Mouse (Mus musculus) frontal cortex, adult (tissue): ENCODE measurements around the gene Ifnl3.

Experiments used
- ATAC-seq: cut with Nextera tagmentation; 2 replicates; pipeline ENCODE4 v1.9.2; 2017; ENCODE audit warnings: mild to moderate bottlenecking, moderate library complexity, mixed read lengths; ENCODE audit not compliant: low TSS enrichment

Ifnl3 gene

DNA sequence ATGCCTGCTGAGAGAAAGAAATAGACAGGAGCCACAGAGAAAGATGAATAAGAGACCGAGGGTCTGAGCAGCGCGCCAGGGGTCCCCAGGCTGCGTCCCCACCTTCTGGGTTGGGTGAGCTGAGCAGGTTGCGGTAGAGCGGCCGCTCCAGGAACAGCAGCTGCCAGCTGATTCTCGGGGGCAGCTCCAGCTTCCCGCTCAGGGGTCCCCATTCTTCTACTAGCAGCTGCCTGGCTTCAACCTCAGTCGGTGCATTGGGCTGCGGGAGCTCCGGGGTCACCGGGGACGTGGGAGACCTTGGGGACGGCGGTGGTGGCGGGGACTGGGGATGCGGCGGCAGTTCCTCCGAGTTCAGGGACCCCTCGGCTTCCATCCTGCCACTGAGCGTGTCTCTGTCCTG is 24.0 kb downstream of the Ifnl3 start:
- no peak for ATAC-seq

DNA sequence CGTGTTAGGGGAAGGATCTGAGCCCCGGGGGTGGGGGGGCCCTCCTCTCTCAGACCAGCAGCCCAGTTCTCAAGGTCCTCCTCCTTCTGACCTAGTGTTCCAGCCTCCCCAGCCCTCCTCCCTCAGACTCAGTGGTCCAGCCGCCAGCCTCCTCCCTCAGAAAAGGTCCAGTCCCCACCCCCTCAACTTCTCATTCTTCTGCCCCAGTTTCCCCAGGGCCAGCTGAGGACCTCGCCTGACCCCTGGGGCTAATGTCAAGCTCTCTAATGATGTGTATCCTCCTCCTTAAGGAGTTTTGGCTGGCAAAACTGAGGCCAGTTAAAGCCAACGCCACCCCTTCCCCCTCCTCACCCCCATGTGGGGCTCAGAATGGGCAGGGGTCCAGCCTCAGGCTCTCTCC is 24.5 kb downstream of the Ifnl3 start, which contains the start of gene Nccrp1:
Nccrp1 (minus strand) TSS at position 101 of the 400 bp plus-strand sequence.
- ATAC-seq: no peak

DNA sequence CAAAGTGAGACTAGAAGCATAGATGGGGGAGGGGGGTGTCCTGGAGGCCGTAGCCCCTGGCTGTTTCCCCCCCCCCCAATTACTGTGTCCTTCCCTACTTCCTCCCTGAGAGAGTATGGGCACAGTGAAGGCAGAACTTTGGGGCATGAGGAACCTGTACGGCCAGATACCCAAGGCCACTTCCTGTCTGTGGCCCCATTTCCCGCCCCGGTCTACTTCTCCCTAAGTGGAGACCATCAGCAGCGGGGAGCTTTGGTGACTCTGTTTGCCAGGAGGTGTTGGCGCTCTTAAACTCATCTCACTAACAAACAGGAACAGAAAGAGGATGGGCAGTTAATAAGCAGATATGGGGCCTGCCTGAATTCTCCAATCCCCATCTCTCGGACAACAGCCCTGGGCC is 25.0 kb downstream of the Ifnl3 start:
- ATAC-seq: no peak

DNA sequence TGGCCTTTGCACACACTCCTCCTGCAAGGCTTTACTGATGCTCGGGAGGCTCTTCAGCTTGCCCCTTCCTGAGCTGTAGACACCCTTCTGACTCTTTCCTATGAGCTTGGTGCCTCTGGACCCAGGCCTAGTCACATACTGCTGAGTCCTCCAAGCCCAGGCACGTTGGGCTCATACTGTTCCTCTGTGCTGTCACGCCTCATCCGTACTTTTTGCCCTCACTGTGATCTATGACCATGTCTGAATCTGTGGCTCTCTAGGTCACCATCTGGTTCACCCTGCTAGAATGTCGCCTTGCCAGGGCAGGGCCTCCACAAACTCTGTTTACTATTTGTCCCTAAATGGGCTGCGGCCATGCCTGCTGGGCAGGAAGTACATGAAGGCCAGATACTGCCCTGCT is 30.4 kb downstream of the Ifnl3 start:
- no peak for ATAC-seq

DNA sequence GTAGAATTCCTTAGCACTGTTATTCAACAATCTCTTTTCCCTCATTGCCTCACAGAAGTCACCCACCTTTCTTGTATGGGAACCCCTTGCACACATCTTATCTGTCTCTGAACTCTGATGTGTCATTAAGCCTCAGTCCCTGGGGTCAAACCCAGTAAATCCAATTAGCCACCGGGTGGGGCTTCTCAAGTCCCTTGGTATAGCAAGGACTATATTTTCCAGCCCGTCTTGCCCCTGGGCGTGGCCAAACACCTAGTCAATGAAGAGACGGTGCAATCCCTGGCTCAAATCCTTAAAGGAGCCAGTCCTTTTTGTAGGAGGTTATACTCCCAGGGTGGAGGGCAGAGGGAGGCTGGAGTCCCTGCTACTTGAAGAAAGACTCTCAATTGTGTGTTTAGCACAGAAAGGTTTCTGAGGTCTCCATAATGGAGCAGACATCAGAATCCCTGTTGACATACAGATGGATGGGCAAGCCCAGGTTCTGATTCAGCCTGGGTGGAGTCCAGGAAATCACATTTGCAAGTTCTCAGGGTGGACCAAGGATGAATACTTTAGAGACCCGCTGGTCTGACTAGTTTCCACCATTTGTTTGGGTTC is 33.4 kb downstream of the Ifnl3 start:
- no peak for ATAC-seq

DNA sequence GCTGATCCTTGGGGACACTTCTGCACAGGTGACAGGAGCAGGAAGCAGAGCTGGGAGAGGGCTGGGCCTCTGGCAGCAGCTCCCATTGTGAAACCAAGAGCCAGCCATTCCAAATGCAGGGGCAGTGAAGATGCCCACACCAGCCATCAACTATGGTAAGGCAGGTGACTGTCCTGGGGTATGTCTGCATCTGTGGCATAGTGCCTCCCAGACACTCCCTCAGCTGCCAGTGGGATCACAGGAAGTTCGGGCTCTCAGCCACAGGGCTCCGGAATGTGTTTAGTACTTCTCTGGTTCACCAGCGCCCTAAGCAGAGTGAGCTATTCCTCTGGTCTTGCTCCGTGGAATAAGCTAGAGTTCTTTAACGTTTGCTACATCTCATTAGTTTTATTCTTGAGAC is 34.4 kb downstream of the Ifnl3 start:
- no peak for ATAC-seq

DNA sequence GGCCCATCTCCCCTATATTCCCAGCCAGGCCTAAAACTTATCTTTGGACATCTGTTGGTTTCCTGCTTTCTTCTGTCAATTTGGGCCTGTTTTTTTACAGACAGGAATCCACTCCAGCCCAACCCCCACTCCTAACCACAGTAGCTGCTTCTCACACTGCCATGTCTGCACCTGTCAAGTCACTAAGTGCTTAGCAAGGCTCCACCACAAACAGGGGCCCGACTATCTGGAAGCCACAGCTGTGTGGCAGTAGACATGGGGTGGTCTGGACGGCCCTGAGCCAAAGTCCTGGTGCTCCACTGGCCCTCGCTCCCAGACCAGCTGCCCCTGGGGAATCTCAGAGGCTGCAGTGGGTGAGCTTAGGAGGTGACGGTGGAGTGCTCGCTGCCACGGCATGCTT is 35.1 kb downstream of the Ifnl3 start:
- ATAC-seq: no peak

DNA sequence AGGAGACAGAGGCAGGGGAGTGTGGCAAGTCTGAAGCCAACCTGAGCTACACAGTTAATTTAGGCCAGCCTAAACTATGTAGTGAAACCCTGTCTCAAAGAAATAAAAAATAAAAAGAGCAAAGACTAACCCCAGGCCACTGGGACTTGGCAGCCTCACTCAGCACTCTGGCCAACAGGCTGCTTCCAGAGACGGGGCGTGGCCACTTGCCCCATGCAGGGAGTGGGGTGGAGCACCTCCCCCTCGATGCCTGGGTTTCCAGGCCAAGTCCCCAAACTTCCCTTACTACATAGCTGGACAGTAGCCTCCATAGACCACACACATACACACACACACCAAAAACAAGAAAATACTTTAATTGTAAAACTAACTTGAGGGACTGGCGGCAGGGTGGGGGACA is 35.9 kb downstream of the Ifnl3 start:
- no peak for ATAC-seq

DNA sequence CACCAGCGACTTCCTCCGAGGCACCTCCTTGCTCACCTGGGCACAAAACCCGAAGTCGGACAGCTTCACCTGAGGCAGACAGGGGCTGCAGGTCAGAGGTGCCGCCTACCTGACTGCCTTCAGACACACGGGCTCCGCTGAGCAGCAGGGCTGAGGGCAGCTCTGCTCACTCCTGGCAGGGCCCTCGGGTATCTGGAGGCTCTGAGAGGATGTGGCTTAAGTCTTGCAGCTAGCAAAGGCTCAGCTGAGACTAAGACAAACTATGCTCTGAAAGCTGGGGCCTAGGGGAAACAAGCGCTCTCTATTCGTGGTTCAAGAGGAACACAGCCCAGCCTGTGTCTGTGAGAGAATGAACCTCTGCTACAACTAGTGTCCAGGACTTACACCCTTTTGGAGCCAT is 38.2 kb downstream of the Ifnl3 start:
- ATAC-seq: no peak

DNA sequence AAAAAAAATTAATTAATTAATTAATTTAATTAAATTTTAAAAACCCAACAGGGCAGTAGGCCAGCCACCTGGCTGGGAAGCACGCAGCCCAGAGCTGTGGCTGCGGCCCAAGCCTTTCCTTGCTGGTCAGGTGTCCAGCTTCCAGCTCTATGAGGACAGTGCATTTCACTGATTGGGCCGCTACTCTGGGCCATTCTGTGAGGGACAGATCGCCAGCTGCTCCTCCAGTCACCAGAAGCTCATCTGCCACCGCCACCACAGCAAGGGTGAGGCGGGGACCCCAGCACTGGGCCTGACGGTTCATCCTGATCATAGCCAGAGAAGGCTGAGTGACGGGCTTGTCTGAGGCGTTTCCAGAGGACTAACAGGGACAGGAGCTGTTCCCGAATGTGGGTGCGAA is 39.3 kb downstream of the Ifnl3 start:
- ATAC-seq: no peak

DNA sequence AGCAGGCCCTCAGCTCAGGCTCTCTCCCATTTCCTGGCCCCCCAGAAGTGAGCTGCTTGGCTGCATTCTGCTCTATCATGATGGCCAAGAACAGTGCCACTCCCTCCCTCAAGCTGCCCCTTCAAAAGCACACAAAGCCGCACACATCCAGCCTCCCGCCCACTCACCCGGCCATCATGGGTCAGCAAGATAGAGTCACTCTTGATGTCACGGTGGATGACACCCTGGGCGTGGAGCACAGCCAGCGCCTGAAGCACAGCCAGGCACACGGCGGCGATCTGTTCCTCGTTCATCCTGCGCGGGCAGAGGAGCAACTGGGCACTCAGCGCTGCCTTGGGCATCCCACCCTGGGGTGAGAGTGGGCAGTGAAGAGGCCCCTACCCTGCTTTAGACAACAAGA is 39.7 kb downstream of the Ifnl3 start:
- no peak for ATAC-seq

DNA sequence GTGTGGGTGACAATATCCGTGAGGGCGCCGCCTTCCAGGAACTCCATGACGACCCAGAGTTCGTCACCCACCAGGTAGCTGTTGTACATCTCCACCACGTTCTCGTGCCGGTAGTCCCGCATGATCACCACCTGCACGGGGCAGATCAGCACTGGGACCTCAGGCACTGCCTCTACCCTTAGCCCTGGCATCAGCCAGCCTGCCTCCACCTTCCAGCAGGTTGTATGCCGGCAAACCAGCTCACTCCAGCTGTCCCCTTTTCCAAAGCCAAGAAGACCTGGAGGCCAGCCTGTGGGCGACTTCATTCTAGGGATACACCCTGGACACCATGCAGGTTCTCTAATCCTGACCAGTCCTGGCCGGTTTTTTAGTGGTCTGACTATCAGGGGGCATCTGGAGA is 40.3 kb downstream of the Ifnl3 start:
- no peak for ATAC-seq

DNA sequence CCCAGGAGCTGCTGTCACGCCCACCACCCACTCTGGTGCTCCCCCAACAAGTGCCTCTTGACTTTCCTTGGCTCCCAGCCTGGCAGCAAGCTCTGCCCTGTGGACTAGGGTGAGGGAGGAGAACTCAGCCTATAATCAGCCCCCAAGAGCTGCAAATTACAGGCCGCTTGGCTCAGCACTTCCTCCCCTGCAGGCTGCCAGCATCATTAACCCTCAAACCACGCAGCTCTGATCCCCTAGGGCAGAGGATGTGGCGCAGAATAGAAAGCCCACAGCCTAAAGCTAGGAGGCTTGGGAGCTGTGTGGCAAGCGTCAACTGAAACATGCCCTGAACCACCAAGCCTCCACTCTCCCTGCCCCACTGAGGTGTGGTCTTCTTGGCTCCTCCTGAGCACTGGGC is 42.8 kb downstream of the Ifnl3 start:
- no peak for ATAC-seq

DNA sequence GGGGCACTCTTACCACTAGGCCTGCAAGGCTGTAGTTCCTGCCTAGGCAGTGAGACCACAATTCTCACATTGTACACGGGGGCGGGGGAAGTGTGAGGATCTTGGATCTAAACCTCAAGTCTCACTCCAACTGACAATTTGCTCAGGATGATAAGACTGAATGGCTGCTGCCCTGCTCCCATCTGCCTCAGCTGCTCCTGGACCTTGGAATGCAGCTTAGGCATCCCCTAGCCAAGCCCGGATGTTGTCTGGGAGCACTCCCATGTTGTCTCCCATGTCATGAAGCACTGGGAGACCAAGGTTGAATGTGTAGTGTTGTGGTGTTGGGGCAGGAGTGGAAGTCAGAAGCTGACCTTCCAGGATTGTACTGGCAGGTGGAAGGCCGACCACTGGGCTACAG is 44.9 kb downstream of the Ifnl3 start:
- no peak for ATAC-seq

DNA sequence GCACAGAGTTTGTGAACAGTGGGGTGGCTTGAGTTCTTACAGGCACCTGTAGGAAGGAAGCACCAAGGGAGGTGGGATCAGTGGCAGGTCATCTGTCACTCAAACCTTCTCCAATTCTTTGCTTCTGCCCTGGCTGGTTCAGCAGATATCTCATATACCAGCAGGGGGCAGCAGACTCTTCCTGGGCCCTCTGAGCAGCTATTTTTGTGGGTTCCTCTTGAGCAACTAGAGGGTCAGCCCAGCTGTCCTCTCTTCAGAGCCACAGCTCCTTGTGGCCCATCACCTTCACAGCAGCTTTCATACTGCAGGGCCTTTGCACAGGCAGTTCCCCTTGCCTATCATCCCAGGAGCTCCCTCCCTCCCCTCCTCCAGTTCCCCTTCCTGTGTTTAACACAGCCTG is 45.6 kb downstream of the Ifnl3 start:
- peak; percentile 21; the same call in 1 of the 2 replicates for ATAC-seq

DNA sequence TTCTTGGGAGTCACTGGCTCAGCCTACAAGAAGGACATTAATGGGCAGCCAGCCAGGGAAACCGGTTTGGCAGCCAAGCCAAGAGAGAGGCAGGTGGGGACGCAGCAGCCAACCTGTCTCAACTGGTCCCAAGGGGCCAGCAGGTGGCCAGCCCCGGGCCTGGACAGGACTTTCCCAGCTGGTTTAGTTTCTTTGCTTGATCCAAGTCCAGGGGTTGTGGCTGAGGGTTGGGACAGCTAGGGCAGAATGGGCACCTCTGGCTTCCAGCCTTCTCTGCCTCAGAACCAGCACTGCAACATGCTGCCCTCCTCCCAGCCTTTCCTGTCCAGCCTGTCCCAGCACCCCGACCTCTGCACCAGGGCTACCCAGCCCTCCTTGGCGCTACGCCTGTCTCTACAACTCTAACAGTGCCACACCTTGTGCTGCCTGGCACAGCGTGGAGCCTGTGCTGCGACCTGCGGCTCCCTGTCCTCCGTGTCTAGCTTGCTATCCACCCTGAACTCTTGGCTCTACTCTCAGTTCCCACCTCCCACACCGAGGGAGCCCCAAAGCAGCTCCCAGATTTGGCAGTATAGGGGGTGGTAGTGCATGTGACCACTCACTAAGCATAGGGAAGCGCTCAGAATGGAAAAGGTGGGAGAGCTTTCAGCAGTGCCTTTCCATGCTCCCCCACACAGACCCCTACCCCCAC is 47.8 kb downstream of the Ifnl3 start:
- ATAC-seq: peak; percentile 75; the same call in 1 of the 2 replicates

DNA sequence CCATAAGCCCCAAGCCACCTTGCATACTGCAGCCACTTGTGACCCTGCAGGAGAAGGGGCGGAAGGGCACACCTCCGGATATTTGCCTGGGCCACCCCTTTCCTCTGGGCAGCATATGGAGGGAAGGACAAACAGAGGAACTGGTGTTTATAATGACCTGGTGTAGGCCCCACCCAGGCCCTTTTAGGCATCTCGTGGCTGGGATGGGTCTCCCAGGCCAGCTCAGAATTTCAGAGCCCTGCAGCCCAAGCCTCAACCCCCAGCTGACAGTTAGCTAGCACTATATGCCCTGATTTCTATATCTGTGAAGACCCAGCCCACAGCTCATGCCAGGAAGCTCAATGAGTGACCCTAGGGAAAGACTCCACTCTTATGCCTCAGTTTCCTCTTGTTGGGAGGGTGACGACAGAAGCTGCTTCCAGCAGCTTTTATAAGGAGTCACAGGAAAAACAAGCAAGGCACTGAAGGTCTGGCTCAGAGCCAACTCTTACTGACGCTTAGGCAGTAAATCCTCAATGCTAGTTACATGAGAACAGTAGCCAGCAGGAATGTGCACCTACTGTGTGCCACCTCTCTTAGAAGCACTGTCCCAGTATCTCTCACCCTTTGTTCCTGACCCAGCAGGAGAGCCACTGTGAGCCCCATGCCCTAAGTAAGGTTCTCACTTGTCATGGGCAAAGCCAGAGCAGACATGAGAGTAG is 48.5 kb downstream of the Ifnl3 start:
- ATAC-seq: no peak

DNA sequence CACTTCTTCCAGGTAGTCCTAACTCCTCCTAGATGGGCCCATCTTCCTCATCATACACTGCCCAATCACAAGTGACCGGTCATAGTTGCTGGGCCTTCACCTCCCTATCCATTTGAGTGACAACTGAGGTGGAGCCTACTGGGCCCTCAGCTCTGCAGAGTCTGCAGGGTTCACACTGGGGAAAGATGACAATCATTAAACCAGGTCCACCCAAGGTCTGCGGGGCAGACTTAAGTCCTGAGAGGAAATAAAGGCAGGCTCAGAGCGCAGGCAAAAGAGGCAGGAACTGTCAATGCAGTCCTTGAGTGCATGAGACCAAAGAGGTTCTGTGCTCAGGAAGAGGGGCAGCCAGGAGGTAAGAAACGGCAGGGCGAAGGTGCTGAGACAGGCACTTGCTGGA is 50.1 kb downstream of the Ifnl3 start:
- ATAC-seq: no peak

DNA sequence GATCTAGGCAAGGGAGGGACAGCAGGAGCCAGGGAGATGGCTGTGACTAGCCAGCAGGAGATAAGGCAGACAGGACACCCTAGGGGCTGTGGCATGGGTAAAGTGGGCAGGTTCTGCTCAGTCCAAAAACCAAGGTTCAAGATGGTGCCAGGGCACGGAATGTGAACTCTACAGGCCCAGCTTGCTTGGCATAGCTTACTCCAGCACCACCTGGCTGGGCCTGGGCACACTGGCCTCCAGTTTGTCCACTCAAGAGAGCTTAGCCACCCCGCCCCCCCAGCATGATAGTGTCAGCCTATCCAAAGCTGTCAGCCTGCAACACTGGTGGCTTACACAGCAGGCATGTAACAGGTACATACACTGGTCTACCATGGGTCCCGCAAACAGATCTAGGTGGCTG is 50.6 kb downstream of the Ifnl3 start:
- ATAC-seq: no peak
